Mouse (Mus musculus): ENCODE data around the gene Prcd. TPM values are rescaled to one million over a fixed set of nuclear protein-coding genes. Genes with fewer than 3 reads are reported as not detected.

Prcd gene
- total and polyA plus RNA-seq, 2 experiments from 2014 or later = 6.0 TPM; not detected in 1

DNA sequence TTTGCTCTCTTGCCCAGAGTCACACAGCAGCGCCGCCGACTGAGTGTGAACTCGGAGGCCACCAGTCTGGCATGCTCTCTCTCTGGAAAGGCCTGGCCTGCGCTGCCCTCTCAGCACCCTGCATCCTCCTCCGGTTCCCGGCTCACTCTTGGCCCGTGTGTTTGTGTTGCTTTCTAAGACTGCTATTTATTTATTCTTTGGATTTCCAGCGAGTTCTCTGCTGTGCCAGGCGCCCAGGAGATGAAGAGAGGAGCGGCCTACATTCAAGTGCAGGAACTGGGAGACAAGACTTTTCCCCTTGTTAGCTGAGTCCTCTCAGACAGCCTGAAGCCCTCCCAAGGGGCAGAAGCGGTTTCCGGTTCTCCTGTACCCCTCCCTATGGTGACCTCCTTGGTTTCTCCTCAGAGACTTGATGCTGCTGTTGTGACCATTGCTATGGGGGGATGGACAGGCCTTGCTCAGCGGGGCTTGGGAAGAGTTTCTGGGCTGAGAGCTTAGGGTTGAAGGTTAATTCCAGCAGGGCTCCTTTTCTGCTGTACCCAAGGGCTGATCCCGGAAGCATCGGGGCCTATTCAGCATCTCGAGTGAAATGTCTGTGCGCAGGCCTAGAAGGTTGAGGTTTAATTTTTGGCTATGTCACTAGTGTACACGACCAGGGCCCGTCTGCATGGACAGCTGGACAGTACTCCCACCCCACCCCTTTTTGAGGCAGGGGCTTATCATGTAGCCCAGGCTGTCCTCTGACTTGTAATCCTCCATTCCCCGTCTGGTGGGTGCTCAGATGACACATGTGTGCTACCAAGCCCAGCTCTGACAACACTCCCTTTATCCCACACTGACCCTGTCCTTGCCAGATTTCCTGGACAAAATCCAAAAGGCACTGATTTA is 8.9 kb upstream of the Prcd start:
- no peaks in the 10 kb centered on the region for H3K27me3 ChIP-seq (ENCODE audit: insufficient read depth, low read length)
- peaks cover 9% of the 10 kb centered on the region for H3K36me3 ChIP-seq (ENCODE audit: insufficient read depth, low read length)
- peak overlapping the region; percentile 70 for H3K27ac ChIP-seq (ENCODE audit: low read depth, low read length)
- no peak overlapping the region for H3K4me2 ChIP-seq (ENCODE audit: low read depth, low read length, poor library complexity, severe bottlenecking)
- ATAC-seq (ENCODE audit: low FRiP score) (no peak), DNase-seq (ENCODE audit: low spot score) (no peak)
- TF ChIP-seq CTCF (IDR thresholded peaks at IDR 0.05) = no peak
- H3K4me3 ChIP-seq (ENCODE audit: low read depth, low read length) = no peak overlapping the region
- H3K9ac ChIP-seq (replicated peaks; ENCODE audit: low read length, poor library complexity, severe bottlenecking) = no peak overlapping the region
- 0 out of 2 replicates have a peak, but pooled peaks cover 8% of the 10 kb centered on the region for H3K4me1 ChIP-seq (ENCODE audit: insufficient read depth, low read length)
- WGBS = 43% methylated on average over 21 of the region's 21 CpGs
- no peaks in the 10 kb centered on the region for H3K9me3 ChIP-seq (ENCODE audit: low read length)

DNA sequence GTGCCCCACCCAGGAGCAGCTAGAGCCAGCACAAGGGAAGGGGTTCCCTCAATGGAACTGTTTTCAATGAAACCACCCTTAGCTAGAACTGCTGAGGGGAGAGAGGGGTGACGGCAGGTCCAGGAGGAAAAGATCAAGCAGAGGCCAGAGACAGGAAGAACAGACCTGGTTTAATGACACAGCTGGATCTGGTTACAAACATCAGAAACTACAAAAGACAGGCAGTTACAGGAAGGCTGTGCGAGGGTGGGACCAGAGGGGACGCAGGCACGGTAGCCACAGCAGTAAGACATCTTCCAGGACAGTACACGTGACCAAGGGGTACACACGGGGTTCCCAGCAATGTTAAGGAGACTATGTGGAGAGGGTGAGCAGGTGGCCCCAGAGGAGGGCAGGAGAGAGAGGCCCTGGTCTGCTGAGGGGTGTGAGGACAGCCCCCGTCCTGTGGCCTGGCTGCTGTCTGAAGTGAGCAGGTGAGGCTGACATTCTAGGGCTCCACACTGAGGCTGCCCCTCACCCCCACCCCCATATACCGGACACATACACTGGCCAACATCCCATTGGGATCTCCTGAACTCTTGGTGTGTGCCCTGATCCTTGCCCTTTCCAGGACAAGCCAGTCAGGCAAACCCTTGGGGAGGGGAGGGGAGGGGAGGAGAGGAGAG is 7.8 kb upstream of the Prcd start:
- Histone ChIP-seq H3K4me2 (ENCODE audit: low read depth, low read length, poor library complexity, severe bottlenecking) (no peak overlapping the region), H3K4me1 (ENCODE audit: insufficient read depth, low read length) (0 out of 2 replicates have a peak, but pooled peaks cover 8% of the 10 kb centered on the region), H3K27me3 (ENCODE audit: insufficient read depth, low read length) (no peaks in the 10 kb centered on the region), H3K9me3 (ENCODE audit: low read length) (no peaks in the 10 kb centered on the region), H3K9ac (replicated peaks; ENCODE audit: low read length, poor library complexity, severe bottlenecking) (no peak overlapping the region), H3K36me3 (ENCODE audit: insufficient read depth, low read length) (peaks cover 12% of the 10 kb centered on the region), H3K27ac (ENCODE audit: low read depth, low read length) (no peak overlapping the region), H3K4me3 (ENCODE audit: low read depth, low read length) (no peak overlapping the region)
- ATAC-seq (ENCODE audit: low FRiP score) = no peak
- no peak for TF ChIP-seq CTCF (IDR thresholded peaks at IDR 0.05)
- no peak for DNase-seq (ENCODE audit: low spot score)
- 70% methylated on average over 8 of the region's 8 CpGs for WGBS

DNA sequence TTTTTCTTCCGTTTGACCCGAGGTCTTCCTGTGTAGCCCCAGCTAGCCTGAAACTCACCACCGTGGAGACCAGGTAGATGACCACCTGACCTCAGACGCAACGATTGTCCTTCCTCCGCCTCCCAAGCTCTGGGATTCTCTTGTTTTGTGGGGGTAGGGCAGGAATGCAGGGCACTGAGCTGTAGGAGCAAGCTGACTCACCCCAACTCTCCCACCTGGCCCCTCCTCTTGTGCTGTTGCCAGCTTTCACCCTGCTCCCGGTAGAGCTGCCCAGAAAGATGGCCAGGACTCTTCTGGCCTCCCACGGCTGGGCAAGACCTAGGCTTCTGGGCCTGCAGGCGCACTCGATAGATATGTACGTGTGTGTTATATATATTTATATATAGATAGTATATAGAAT is 7.2 kb upstream of the Prcd start:
- Histone ChIP-seq H3K9me3 (ENCODE audit: low read length) (no peaks in the 10 kb centered on the region), H3K27me3 (ENCODE audit: insufficient read depth, low read length) (no peaks in the 10 kb centered on the region), H3K4me2 (ENCODE audit: low read depth, low read length, poor library complexity, severe bottlenecking) (no peak overlapping the region), H3K9ac (replicated peaks; ENCODE audit: low read length, poor library complexity, severe bottlenecking) (no peak overlapping the region), H3K4me3 (ENCODE audit: low read depth, low read length) (no peak overlapping the region), H3K36me3 (ENCODE audit: insufficient read depth, low read length) (peaks cover 12% of the 10 kb centered on the region), H3K27ac (ENCODE audit: low read depth, low read length) (no peak overlapping the region), H3K4me1 (ENCODE audit: insufficient read depth, low read length) (0 out of 2 replicates have a peak, but pooled peaks cover 8% of the 10 kb centered on the region)
- 77% methylated on average over 11 of the region's 11 CpGs for WGBS
- TF ChIP-seq CTCF (IDR thresholded peaks at IDR 0.05) = no peak
- DNase-seq (ENCODE audit: low spot score) (no peak), ATAC-seq (ENCODE audit: low FRiP score) (no peak)

DNA sequence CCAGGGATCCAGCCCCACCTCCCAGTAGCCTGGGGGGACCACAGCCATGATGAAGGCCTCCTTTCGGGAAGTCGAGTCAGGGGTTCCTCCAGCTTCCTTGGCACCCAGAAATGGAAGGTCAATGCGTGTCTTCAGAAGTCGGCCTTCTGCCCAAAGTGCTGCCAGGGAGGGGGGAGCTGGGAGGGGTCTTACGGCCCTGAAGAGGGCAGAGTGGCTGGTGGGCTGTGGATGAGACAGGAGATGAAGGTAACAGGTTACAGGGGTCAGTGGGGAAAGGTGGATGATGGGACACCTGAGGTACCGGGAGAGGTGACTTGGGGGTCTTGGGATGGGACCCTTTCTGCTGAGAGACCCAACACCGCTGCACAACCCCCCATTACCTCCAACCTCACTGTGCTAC is 6.6 kb upstream of the Prcd start:
- ATAC-seq (ENCODE audit: low FRiP score) (no peak), DNase-seq (ENCODE audit: low spot score) (no peak)
- H3K4me2 ChIP-seq (ENCODE audit: low read depth, low read length, poor library complexity, severe bottlenecking) = no peak overlapping the region
- H3K4me3 ChIP-seq (ENCODE audit: low read depth, low read length) = no peak overlapping the region
- H3K27ac ChIP-seq (ENCODE audit: low read depth, low read length) = no peak overlapping the region
- TF ChIP-seq CTCF (IDR thresholded peaks at IDR 0.05) = no peak
- 83% methylated on average over 7 of the region's 7 CpGs for WGBS
- no peak overlapping the region for H3K9ac ChIP-seq (replicated peaks; ENCODE audit: low read length, poor library complexity, severe bottlenecking)
- H3K4me1 ChIP-seq (ENCODE audit: insufficient read depth, low read length) = 0 out of 2 replicates have a peak, but pooled peaks cover 8% of the 10 kb centered on the region
- no peaks in the 10 kb centered on the region for H3K27me3 ChIP-seq (ENCODE audit: insufficient read depth, low read length)
- H3K36me3 ChIP-seq (ENCODE audit: insufficient read depth, low read length) = peaks cover 12% of the 10 kb centered on the region
- H3K9me3 ChIP-seq (ENCODE audit: low read length) = no peaks in the 10 kb centered on the region

DNA sequence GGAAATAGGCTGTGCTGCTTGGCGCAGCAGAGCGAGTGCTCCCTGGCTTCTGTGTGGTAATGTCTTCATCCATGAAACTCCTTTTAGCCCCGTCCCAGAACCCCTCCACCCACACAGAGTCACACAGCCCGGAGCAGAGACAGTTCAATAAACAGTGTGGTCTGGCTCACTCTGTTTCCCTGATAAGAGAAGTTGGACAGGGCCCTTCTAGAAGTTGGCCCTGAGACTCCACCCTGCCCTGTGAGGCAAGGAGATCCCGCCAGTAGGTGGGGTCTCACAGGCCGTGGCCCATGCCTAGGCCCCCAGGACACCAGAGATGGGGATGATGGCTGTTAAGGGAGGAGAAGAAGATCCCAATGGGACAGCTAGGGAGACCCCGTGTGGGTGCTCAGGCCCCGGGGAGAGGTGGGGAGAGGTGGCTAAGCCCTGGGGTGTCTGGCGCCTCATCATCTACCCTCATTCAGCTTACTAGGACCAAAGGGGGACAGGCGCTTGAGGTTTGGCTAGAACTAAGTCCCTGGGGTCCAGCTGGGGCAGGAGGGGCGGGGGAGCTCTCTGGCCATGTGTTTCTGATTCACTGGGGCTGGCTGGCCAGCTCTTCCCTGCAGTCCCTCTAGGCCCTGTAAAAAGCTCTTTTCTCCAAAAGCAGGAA is 5.9 kb upstream of the Prcd start:
- Histone ChIP-seq H3K4me2 (ENCODE audit: low read depth, low read length, poor library complexity, severe bottlenecking) (no peak overlapping the region), H3K36me3 (ENCODE audit: insufficient read depth, low read length) (peaks cover 12% of the 10 kb centered on the region), H3K27me3 (ENCODE audit: insufficient read depth, low read length) (no peaks in the 10 kb centered on the region), H3K4me3 (ENCODE audit: low read depth, low read length) (no peak overlapping the region), H3K9me3 (ENCODE audit: low read length) (no peaks in the 10 kb centered on the region), H3K9ac (replicated peaks; ENCODE audit: low read length, poor library complexity, severe bottlenecking) (no peak overlapping the region), H3K27ac (ENCODE audit: low read depth, low read length) (no peak overlapping the region), H3K4me1 (ENCODE audit: insufficient read depth, low read length) (peaks cover 12% of the 10 kb centered on the region; the same call in 1 of the 2 replicates)
- ATAC-seq (ENCODE audit: low FRiP score) (no peak), DNase-seq (ENCODE audit: low spot score) (no peak)
- WGBS = 71% methylated on average over 10 of the region's 11 CpGs
- TF ChIP-seq CTCF (IDR thresholded peaks at IDR 0.05) = no peak
